Mouse (Mus musculus): ENCODE measurements around the gene Ube2j1. TPM values are rescaled to one million over a fixed set of nuclear protein-coding genes. Genes with fewer than 3 reads are reported as not detected.
"Not testable (repeated sequence)": the region's sequence is repeated elsewhere in the genome, so short reads cannot be mapped to it uniquely, and the experiment has no call there.

Ube2j1 gene
- total and polyA plus RNA-seq, 3 experiments: 31.8 to 85.3 (median 44.8) TPM

DNA sequence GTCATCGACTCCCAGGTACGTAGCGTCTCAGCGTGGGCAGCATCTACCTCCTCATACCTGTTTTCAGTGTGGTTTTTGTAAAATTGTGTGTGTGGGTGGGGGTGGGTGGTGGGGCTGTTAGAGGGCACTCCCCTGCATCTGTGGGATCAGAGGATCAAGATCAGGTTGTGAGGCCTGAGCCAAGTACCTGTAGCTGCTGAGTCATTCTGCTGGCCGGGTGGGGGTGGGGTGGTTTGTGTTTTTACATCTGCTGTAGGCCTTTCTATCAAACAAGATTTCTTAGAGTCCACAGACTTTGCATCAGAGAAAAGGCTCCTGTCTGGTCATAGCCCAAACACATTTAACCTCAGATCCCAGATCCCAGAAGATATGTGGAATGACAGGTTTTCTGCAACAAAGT lies 35.1 kb upstream of the Ube2j1 start:
- H3K4me1 ChIP-seq (ENCODE audit: insufficient read depth, low read depth, low read length): peaks cover 3% of the 10 kb centered on the region; the same call in 1 of the 2 replicates
- no peaks in the 10 kb centered on the region for H3K9me3 ChIP-seq (replicated peaks)
- ATAC-seq (ENCODE audit: extremely low read depth, insufficient number of reproducible peaks, low FRiP score, poor library complexity, severe bottlenecking) (no peak), DNase-seq (ENCODE audit: low spot score) (no peak)
- H3K36me3 ChIP-seq (replicated peaks): no peaks in the 10 kb centered on the region
- TF ChIP-seq TAL1 (conservative IDR thresholded peaks at IDR 0.05; ENCODE audit: low read depth, low read length) (no peak), CTCF (IDR thresholded peaks at IDR 0.05; ENCODE audit: low read depth, low read length) (no peak), GATA1 (IDR thresholded peaks at IDR 0.05; ENCODE audit: borderline replicate concordance, low read length) (no peak)
- peaks cover 8% of the 10 kb centered on the region for H3K27me3 ChIP-seq (ENCODE audit: insufficient read depth, low read length)
- no peak overlapping the region for H3K4me3 ChIP-seq (ENCODE audit: low read depth, low read length)

- no peaks in the 10 kb centered on the region; the same call in 1 of the 2 replicates for H3K27me3 ChIP-seq (ENCODE audit: insufficient read depth, low read length)
- TF ChIP-seq GATA2 (IDR thresholded peaks at IDR 0.05; ENCODE audit: borderline replicate concordance, low read depth, low read length) (no peak), GATA1 (IDR thresholded peaks at IDR 0.05; ENCODE audit: borderline replicate concordance, low read length) (no peak), CTCF (IDR thresholded peaks at IDR 0.05; ENCODE audit: low read depth, low read length) (no peak), POLR2AphosphoS5 (IDR thresholded peaks at IDR 0.05; ENCODE audit: insufficient replicate concordance, low read depth, low read length) (no peak), TAL1 (conservative IDR thresholded peaks at IDR 0.05; ENCODE audit: low read depth, low read length) (no peak)
Observed at GRCm38 (mm10) chr4:32997571-32997970, 33.6 kb upstream of the Ube2j1 start.

GRCm38 (mm10) chr4:32998996-32999395 lies 32.2 kb upstream of the Ube2j1 start:
- no peak for DNase-seq (ENCODE audit: low spot score)

More at GRCm38 (mm10) chr4:32997571-32997970, 33.6 kb upstream of the Ube2j1 start:
- Histone ChIP-seq H3K4me3 (ENCODE audit: low read depth, low read length) (no peak overlapping the region), H3K4me1 (ENCODE audit: insufficient read depth, low read depth, low read length) (peaks cover 3% of the 10 kb centered on the region; the same call in 1 of the 2 replicates), H3K9me3 (replicated peaks) (no peaks in the 10 kb centered on the region), H3K36me3 (replicated peaks) (no peaks in the 10 kb centered on the region)
- ATAC-seq (ENCODE audit: extremely low read depth, insufficient number of reproducible peaks, low FRiP score, poor library complexity, severe bottlenecking) (no peak), DNase-seq (ENCODE audit: low spot score) (no peak)

GRCm38 (mm10) chr4:33002081-33002480 lies 29.1 kb upstream of the Ube2j1 start:
- Histone ChIP-seq H3K9me3 (replicated peaks) (no peaks in the 10 kb centered on the region), H3K4me1 (ENCODE audit: insufficient read depth, low read depth, low read length) (no peaks in the 10 kb centered on the region), H3K4me3 (ENCODE audit: low read depth, low read length) (no peak overlapping the region), H3K27me3 (ENCODE audit: insufficient read depth, low read length) (no peaks in the 10 kb centered on the region), H3K36me3 (replicated peaks) (no peaks in the 10 kb centered on the region)
- TF ChIP-seq GATA2 (IDR thresholded peaks at IDR 0.05; ENCODE audit: borderline replicate concordance, low read depth, low read length): no peak
- TF ChIP-seq GATA1 (IDR thresholded peaks at IDR 0.05; ENCODE audit: borderline replicate concordance, low read length): no peak
- TF ChIP-seq CTCF (IDR thresholded peaks at IDR 0.05; ENCODE audit: low read depth, low read length): no peak
- no peak for TF ChIP-seq TAL1 (conservative IDR thresholded peaks at IDR 0.05; ENCODE audit: low read depth, low read length)
- no peak for TF ChIP-seq POLR2AphosphoS5 (IDR thresholded peaks at IDR 0.05; ENCODE audit: insufficient replicate concordance, low read depth, low read length)
- ATAC-seq (ENCODE audit: extremely low read depth, insufficient number of reproducible peaks, low FRiP score, poor library complexity, severe bottlenecking) (no peak), DNase-seq (ENCODE audit: low spot score) (no peak)

More at GRCm38 (mm10) chr4:32998996-32999395, 32.2 kb upstream of the Ube2j1 start:
- ATAC-seq (ENCODE audit: extremely low read depth, insufficient number of reproducible peaks, low FRiP score, poor library complexity, severe bottlenecking): no peak
- no peak for TF ChIP-seq GATA2 (IDR thresholded peaks at IDR 0.05; ENCODE audit: borderline replicate concordance, low read depth, low read length)
- no peak for TF ChIP-seq GATA1 (IDR thresholded peaks at IDR 0.05; ENCODE audit: borderline replicate concordance, low read length)
- TF ChIP-seq CTCF (IDR thresholded peaks at IDR 0.05; ENCODE audit: low read depth, low read length): no peak
- TF ChIP-seq POLR2AphosphoS5 (IDR thresholded peaks at IDR 0.05; ENCODE audit: insufficient replicate concordance, low read depth, low read length): no peak
- no peak for TF ChIP-seq TAL1 (conservative IDR thresholded peaks at IDR 0.05; ENCODE audit: low read depth, low read length)
- Histone ChIP-seq H3K4me1 (ENCODE audit: insufficient read depth, low read depth, low read length) (peaks cover 3% of the 10 kb centered on the region; the same call in 1 of the 2 replicates), H3K4me3 (ENCODE audit: low read depth, low read length) (no peak overlapping the region), H3K9me3 (replicated peaks) (no peaks in the 10 kb centered on the region), H3K36me3 (replicated peaks) (no peaks in the 10 kb centered on the region), H3K27me3 (ENCODE audit: insufficient read depth, low read length) (no peaks in the 10 kb centered on the region; the same call in 1 of the 2 replicates)

- not testable (repeated sequence) for H3K9me3 ChIP-seq (replicated peaks); H3K36me3 ChIP-seq (replicated peaks); ATAC-seq (ENCODE audit: extremely low read depth, insufficient number of reproducible peaks, low FRiP score, poor library complexity, severe bottlenecking); H3K4me1 ChIP-seq (ENCODE audit: insufficient read depth, low read depth, low read length); H3K4me3 ChIP-seq (ENCODE audit: low read depth, low read length); H3K27me3 ChIP-seq (ENCODE audit: insufficient read depth, low read length); DNase-seq (ENCODE audit: low spot score)
Observed at GRCm38 (mm10) chr4:33005595-33006470, 25.4 kb upstream of the Ube2j1 start.

GRCm38 (mm10) chr4:33006844-33007243 lies 24.4 kb upstream of the Ube2j1 start:
- Histone ChIP-seq H3K4me1 (ENCODE audit: insufficient read depth, low read depth, low read length) (no peaks in the 10 kb centered on the region), H3K36me3 (replicated peaks) (no peaks in the 10 kb centered on the region), H3K9me3 (replicated peaks) (no peaks in the 10 kb centered on the region), H3K27me3 (ENCODE audit: insufficient read depth, low read length) (no peaks in the 10 kb centered on the region; the same call in 1 of the 2 replicates), H3K4me3 (ENCODE audit: low read depth, low read length) (no peak overlapping the region)
- no peak for DNase-seq (ENCODE audit: low spot score)
- TF ChIP-seq GATA1 (IDR thresholded peaks at IDR 0.05; ENCODE audit: borderline replicate concordance, low read length) (no peak), TAL1 (conservative IDR thresholded peaks at IDR 0.05; ENCODE audit: low read depth, low read length) (no peak), CTCF (IDR thresholded peaks at IDR 0.05; ENCODE audit: low read depth, low read length) (no peak), POLR2AphosphoS5 (IDR thresholded peaks at IDR 0.05; ENCODE audit: insufficient replicate concordance, low read depth, low read length) (no peak), GATA2 (IDR thresholded peaks at IDR 0.05; ENCODE audit: borderline replicate concordance, low read depth, low read length) (no peak)
- no peak for ATAC-seq (ENCODE audit: extremely low read depth, insufficient number of reproducible peaks, low FRiP score, poor library complexity, severe bottlenecking)
